Mouse (Mus musculus) neural tube, embryonic 12.5 days (tissue): ENCODE results near the gene Il6ra. TPM values are rescaled to one million over a fixed set of nuclear protein-coding genes. Genes with fewer than 3 reads are reported as not detected.

ENCODE experiments used
- ATAC-seq: fragments of 200-750 bp; cut with Nextera tagmentation; 2 replicates; pipeline ENCODE4 v1.8.0; 2017; ENCODE audit warnings: low read depth, mild to moderate bottlenecking, moderate TSS enrichment, moderate library complexity; ENCODE audit not compliant: low FRiP score
- H3K27ac ChIP-seq: fragments of 300-500 bp; sonication (generic); 2 replicates; pipeline ENCODE4 v1.5.1; 2016
- H3K27me3 ChIP-seq: fragments of 300-500 bp; sonication (generic); replicated peaks from 2 replicates; pipeline ENCODE4 v1.6.1; 2016; ENCODE audit warnings: mild to moderate bottlenecking
- H3K36me3 ChIP-seq: fragments of 300-500 bp; sonication (generic); 2 replicates; pipeline ENCODE4 v1.6.1; 2016; ENCODE audit warnings: mild to moderate bottlenecking
- H3K4me1 ChIP-seq: fragments of 300-500 bp; sonication (generic); 2 replicates; pipeline ENCODE4 v1.6.1; 2016
- H3K4me2 ChIP-seq: fragments of 300-500 bp; sonication (generic); replicated peaks from 2 replicates; pipeline ENCODE4 v1.6.1; 2016; ENCODE audit warnings: mild to moderate bottlenecking
- H3K4me3 ChIP-seq: fragments of 300-500 bp; sonication (generic); 2 replicates; pipeline ENCODE4 v1.5.1; 2016
- H3K9ac ChIP-seq: fragments of 300-500 bp; sonication (generic); 2 replicates; pipeline ENCODE4 v1.6.1; 2016; ENCODE audit warnings: mild to moderate bottlenecking
- H3K9me3 ChIP-seq: fragments of 300-500 bp; sonication (generic); 2 replicates; pipeline ENCODE4 v1.6.1; 2016; ENCODE audit warnings: mild to moderate bottlenecking
- WGBS: fragments of 180-500 bp; shearing (Covaris S2); methylation state at CpG from one replicate; pipeline ENCODE4 v1.1.7; 2016; 5-methylcytosine and 5-hydroxymethylcytosine counted together
- polyA plus RNA-seq: library from polyadenylated mRNA; unstranded; fragments of >200 nt; fragmentation: Nextera tagmentation; extraction: Ambion mirVana; gene quantifications from 2 replicates; pipeline ENCODE4 v1.2.1, GENCODE M21; 2016

The Il6ra gene
- polyA plus RNA-seq, 1 experiment from 2014 or later, result 0.68 TPM

DNA sequence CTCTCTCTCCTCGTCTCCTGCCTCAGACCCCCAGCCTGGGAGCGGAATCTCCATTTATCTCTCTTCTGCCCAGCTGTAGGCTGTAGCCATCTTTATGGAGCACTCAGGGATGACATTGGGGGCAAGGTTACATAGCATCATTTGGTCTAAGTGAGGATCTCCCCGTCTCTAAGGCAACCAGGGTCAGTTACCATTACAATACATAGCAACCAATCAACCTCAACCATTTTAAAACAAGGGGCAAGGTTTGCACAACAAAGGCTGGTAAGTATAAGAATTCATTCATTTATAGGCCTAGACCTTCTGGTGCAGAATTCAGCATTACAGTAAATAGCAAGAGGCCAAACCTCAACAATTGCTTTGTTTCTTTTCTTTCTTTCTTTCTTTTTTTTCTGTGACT lies 86.7 kb downstream of the Il6ra start:
- WGBS, result 54% methylated on average over 3 of the region's 3 CpGs
- H3K27ac ChIP-seq, result no peak overlapping the region

DNA sequence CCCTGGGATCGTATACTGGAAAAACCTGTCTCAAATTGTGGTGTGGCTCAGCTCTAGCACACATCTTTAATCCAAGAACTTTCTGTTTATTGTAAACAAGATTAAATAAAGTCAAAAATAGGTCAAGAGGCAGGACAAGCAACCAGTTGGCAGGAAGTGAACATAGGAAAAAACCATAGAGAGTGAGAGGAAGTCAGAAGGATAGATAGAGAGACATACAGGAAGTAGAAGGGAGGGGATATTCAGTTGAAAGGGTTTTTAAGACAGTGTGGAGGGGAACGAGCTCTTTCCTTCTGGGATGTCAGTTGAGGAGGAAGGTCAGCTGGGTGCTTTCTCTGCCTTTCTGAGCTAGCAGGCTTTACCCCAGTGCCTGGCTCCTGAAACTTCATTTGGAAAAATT lies 89.4 kb downstream of the Il6ra start:
- no peaks in the 10 kb centered on the region for H3K36me3 ChIP-seq
- H3K9ac ChIP-seq, result no peak overlapping the region
- ATAC-seq, result no peak
- no peak overlapping the region for H3K4me3 ChIP-seq
- no peaks in the 10 kb centered on the region for H3K9me3 ChIP-seq
- no peak overlapping the region for H3K27ac ChIP-seq
- H3K4me2 ChIP-seq, result no peak overlapping the region
- H3K4me1 ChIP-seq, result no peaks in the 10 kb centered on the region
- WGBS, result 61% methylated on average over 2 of the region's 2 CpGs
- H3K27me3 ChIP-seq, result peaks cover 6% of the 10 kb centered on the region; the same call in 1 of the 2 replicates

More for the DNA sequence above, 86.7 kb downstream of the Il6ra start:
- Histone ChIP-seq H3K4me2 (no peak overlapping the region), H3K9ac (no peak overlapping the region), H3K9me3 (no peaks in the 10 kb centered on the region), H3K36me3 (no peaks in the 10 kb centered on the region), H3K27me3 (peaks cover 32% of the 10 kb centered on the region), H3K4me1 (peaks cover 4% of the 10 kb centered on the region), H3K4me3 (no peak overlapping the region)
- ATAC-seq, result no peak

DNA sequence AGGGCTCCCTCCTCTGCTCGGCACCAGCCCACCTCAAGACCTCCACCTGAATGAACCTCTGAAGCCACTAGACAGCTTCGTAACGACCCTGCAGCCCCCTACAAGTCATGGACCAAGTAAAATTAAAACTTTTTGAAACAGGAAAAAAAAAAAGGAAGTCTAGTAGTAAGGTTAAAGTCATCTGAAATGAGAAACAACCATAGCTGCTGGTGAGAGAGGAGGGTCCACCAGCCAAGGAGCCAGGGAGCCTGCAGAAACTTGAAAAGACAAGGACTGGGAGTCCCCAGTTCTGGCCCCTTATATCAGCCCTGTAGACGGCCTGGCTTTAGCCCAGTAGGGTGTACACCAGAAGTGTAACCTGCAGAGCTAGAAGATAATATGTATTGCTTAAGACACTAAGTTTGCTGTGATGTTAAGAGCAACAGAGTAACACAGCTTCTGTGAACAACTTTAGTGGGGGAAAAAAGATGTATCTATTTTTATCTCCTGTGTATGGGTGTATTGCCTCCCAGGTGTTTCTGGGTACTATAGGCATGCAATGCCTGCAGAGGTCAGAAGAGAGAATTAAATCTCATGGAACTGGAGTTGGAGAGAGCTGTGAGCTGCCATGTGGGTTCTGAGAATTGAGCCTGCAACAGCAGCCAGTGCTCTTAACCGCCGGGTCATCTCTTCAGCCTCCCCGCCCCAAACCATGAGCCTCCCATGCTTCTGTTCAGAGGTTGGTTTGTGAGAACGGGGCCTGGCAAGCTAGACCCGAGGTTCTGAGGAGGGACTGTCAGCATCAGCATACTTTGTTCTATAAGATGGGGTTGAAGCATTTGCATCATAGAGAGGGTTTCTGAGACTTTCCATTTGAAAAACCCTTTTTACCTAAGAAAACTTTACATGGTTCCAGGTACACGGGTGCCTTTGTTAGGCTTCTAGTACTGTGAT lies 91.2 kb downstream of the Il6ra start:
- Histone ChIP-seq H3K27ac (no peak overlapping the region), H3K4me3 (no peak overlapping the region), H3K4me1 (no peaks in the 10 kb centered on the region), H3K4me2 (no peak overlapping the region), H3K27me3 (no peaks in the 10 kb centered on the region; the same call in 1 of the 2 replicates), H3K36me3 (no peaks in the 10 kb centered on the region), H3K9me3 (no peaks in the 10 kb centered on the region), H3K9ac (no peak overlapping the region)
- ATAC-seq, result no peak
- 73% methylated on average over 10 of the region's 10 CpGs for WGBS

DNA sequence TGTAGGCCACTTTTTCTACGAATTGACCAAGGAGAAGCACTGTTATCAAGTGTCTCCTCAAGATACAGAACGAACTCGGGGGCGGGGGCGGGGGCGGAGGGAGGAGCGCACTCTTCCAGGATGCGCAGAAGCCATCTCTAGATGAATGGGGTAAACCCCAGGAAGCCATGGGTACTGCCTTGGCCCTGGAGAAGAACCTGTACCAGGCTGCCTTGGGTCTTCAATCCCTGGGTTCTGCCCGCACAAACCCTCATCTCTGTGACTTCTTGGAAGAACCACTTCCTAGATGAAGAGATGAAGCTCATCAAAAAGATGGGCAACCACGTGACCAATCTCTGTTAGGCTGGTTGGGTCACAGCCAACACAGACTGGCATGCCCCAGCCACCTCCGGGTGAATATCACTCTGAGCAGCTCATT lies 91.9 kb downstream of the Il6ra start:
- no peak overlapping the region for H3K4me3 ChIP-seq
- H3K36me3 ChIP-seq, result no peaks in the 10 kb centered on the region
- no peak overlapping the region for H3K9ac ChIP-seq
- H3K4me2 ChIP-seq, result no peak overlapping the region
- ATAC-seq, result no peak
- H3K27me3 ChIP-seq, result no peaks in the 10 kb centered on the region; the same call in 1 of the 2 replicates
- H3K27ac ChIP-seq, result no peak overlapping the region
- H3K9me3 ChIP-seq, result no peaks in the 10 kb centered on the region
- no peaks in the 10 kb centered on the region for H3K4me1 ChIP-seq
- WGBS, result 89% methylated on average over 11 of the region's 11 CpGs

DNA sequence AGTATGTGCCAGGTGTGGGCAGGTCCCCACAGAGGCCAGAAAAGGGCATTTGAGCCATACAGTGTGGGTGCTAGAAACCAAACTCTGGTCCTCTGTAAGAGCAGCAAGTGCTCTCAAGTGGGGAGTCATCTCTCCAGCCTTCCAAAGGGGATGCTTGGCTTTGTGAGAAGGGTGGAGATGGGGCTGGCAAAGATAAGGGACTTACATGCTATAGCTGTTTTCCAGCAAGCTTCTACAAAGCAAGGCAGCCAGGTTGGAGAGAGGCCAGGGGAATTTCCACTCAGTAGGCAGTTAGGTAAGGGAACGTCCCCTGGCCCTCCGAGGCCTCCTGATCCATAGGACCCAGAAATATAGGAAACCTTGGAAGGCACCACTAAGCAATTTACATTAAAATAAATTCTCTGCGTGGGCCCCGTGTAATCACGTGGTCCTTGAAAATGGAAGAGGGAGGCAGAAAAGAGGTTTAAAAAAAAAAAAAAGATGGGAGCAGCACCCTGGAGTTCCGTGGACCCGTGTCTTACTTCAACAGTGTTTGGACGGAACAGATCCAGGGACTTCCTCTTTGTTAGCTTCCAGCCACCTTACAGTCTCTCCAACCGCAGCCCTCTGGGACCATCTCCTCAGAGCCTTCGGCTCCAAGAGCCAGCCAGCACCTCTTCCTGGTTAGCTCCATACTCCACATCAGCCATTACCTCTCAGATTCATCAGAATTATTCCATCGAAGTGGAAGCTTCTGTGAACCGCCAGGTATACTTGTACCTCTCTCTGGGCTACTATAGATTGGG lies 92.5 kb downstream of the Il6ra start:
- H3K4me2 ChIP-seq, result no peak overlapping the region
- ATAC-seq, result no peak
- H3K4me1 ChIP-seq, result no peaks in the 10 kb centered on the region
- no peaks in the 10 kb centered on the region; the same call in 1 of the 2 replicates for H3K27me3 ChIP-seq
- no peak overlapping the region for H3K27ac ChIP-seq
- H3K9ac ChIP-seq, result no peak overlapping the region
- 88% methylated on average over 12 of the region's 12 CpGs for WGBS
- no peaks in the 10 kb centered on the region for H3K9me3 ChIP-seq
- no peak overlapping the region for H3K4me3 ChIP-seq
- no peaks in the 10 kb centered on the region for H3K36me3 ChIP-seq

DNA sequence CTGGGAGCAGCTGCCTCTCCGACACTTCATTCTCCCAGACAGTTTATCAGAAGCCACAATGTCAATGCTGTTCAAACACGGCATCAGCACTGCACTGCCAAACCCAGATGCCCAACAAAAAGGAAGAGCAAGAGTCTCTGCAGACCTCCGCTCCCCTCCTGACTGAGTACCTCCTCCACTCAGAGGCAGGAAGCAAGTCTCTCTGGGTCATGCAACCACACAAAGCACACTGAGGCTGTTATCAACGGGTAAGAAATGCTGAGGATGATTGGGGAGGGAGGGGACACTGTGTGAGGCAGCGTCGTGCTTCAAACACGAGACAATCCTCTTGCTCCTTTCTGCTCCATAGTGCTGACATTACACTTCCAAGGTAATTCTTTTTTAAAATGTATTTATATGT lies 93.1 kb downstream of the Il6ra start:
- Histone ChIP-seq H3K4me2 (no peak overlapping the region), H3K36me3 (no peaks in the 10 kb centered on the region)
- 77% methylated on average over 7 of the region's 7 CpGs for whole genome bisulfite sequencing

DNA sequence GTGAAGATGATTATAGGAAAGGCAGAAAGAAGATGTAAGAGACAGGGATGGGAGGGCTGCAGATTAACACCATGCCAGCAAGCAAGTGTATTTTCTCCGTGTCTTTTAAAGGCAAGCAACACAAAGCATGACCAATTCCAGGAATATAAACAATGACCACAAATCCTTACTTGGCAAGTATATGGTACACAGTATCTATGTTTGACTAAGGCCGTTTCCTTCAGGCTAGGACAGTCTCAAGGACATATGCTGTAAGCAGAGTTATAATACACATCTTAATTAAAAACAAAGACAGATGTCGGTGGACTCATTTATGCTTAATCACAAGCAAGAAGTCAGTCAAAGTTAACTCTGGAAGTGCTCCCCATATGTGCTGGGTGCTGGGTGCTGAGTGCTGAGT lies 94.4 kb downstream of the Il6ra start:
- H3K27me3 ChIP-seq, result no peaks in the 10 kb centered on the region; the same call in 1 of the 2 replicates

More for the DNA sequence above, 93.1 kb downstream of the Il6ra start:
- Histone ChIP-seq H3K4me3 (no peak overlapping the region), H3K27ac (no peak overlapping the region), H3K27me3 (no peaks in the 10 kb centered on the region; the same call in 1 of the 2 replicates), H3K9me3 (no peaks in the 10 kb centered on the region), H3K9ac (no peak overlapping the region), H3K4me1 (no peaks in the 10 kb centered on the region)
- ATAC-seq, result no peak

DNA sequence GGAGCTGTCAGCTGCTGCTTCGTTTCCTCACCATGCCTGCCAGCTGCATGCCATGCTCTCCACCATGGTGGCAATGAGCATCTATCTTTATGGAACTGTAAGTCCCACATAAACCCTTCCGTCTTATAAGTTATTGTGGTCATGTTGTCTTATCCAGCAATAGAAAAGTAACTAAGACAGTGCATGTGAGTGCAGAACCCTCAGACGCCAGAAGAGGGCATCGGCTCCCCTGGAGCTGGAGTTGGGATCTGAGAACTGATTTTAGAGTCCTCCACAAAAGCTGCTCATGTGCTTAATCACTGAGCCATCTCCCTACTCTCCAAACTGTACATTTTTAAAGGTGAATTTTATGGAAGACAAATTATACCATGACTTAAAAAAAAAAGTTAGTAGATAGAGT lies 95.9 kb downstream of the Il6ra start:
- no peak for ATAC-seq
- H3K9me3 ChIP-seq, result no peaks in the 10 kb centered on the region
- WGBS, result 66% methylated on average over 4 of the region's 4 CpGs

More for the DNA sequence above, 94.4 kb downstream of the Il6ra start:
- no peaks in the 10 kb centered on the region for H3K36me3 ChIP-seq
- ATAC-seq, result no peak
- no peaks in the 10 kb centered on the region for H3K9me3 ChIP-seq
- no peak overlapping the region for H3K4me3 ChIP-seq
- 80% methylated on average over 3 of the region's 3 CpGs for WGBS
- no peak overlapping the region for H3K27ac ChIP-seq
- H3K4me2 ChIP-seq, result no peak overlapping the region
- no peak overlapping the region for H3K9ac ChIP-seq
- no peaks in the 10 kb centered on the region for H3K4me1 ChIP-seq

More for the DNA sequence above, 95.9 kb downstream of the Il6ra start:
- no peaks in the 10 kb centered on the region for H3K4me1 ChIP-seq
- H3K27ac ChIP-seq, result no peak overlapping the region
- no peak overlapping the region for H3K4me2 ChIP-seq
- no peak overlapping the region for H3K4me3 ChIP-seq
- no peaks in the 10 kb centered on the region for H3K36me3 ChIP-seq
- no peak overlapping the region for H3K9ac ChIP-seq
- no peaks in the 10 kb centered on the region for H3K27me3 ChIP-seq

Other genes with a start within 250 kb of the Il6ra start
- gene Adar, start 198.2 kb downstream of the Il6ra start, polyA plus RNA-seq, result 17.8 and 21.7 TPM in 2 replicates
- gene Chrnb2, start 148.6 kb downstream of the Il6ra start, polyA plus RNA-seq, result 26.2 and 28.0 TPM in 2 replicates
- 18.6 and 21.2 TPM in 2 replicates for gene Ube2q1, start 139.6 kb downstream of the Il6ra start, polyA plus RNA-seq
- gene She, start 81.8 kb downstream of the Il6ra start, polyA plus RNA-seq, result 3.3 and 4.2 TPM in 2 replicates
- 18.5 and 19.7 TPM in 2 replicates for gene Atp8b2, start 50.3 kb upstream of the Il6ra start, polyA plus RNA-seq
- 137 and 139 TPM in 2 replicates for gene Hax1, start 85.6 kb upstream of the Il6ra start, polyA plus RNA-seq
- 201 and 218 TPM in 2 replicates for gene 4933434E20Rik, start 138.4 kb upstream of the Il6ra start, polyA plus RNA-seq
- 184 and 186 TPM in 2 replicates for gene Ubap2l, start 139.4 kb upstream of the Il6ra start, polyA plus RNA-seq
- gene Tpm3, start 159.5 kb upstream of the Il6ra start, polyA plus RNA-seq, result 464 and 470 TPM in 2 replicates
- 0.40 and 0.46 TPM in 2 replicates for gene Nup210l, start 190.9 kb upstream of the Il6ra start, polyA plus RNA-seq